Mouse (Mus musculus) stomach, embryonic 15.5 days (tissue): ENCODE results near the gene Il27. TPM values are rescaled to one million over a fixed set of nuclear protein-coding genes. Genes with fewer than 3 reads are reported as not detected.

Experiments
- ATAC-seq: fragments of 200-750 bp; cut with Nextera tagmentation; 2 replicates; pipeline ENCODE4 v1.8.0; 2017; ENCODE audit warnings: low read depth, moderate number of reproducible peaks, moderate TSS enrichment; ENCODE audit not compliant: insufficient read depth, low FRiP score
- H3K27ac ChIP-seq: fragments of 300-500 bp; sonication (generic); 2 replicates; pipeline ENCODE4 v1.5.1; 2015; ENCODE audit warnings: mild to moderate bottlenecking, inconsistent platforms
- H3K27me3 ChIP-seq: fragments of 300-500 bp; sonication (generic); replicated peaks from 2 replicates; pipeline ENCODE4 v1.6.1; 2015; ENCODE audit warnings: inconsistent platforms
- H3K36me3 ChIP-seq: fragments of 300-500 bp; sonication (generic); 2 replicates; pipeline ENCODE4 v1.6.1; 2015; ENCODE audit warnings: inconsistent platforms
- H3K4me1 ChIP-seq: fragments of 300-500 bp; sonication (generic); 2 replicates; pipeline ENCODE4 v1.6.1; 2015; ENCODE audit warnings: inconsistent platforms
- H3K4me2 ChIP-seq: fragments of 300-500 bp; sonication (generic); 2 replicates; pipeline ENCODE4 v1.6.1; 2015; ENCODE audit warnings: mild to moderate bottlenecking, inconsistent platforms
- H3K4me3 ChIP-seq: fragments of 300-500 bp; sonication (generic); replicated peaks from 2 replicates; pipeline ENCODE4 v1.5.1; 2015; ENCODE audit warnings: inconsistent platforms
- H3K9ac ChIP-seq: fragments of 300-500 bp; sonication (generic); 2 replicates; pipeline ENCODE4 v1.6.1; 2015; ENCODE audit warnings: inconsistent platforms
- H3K9me3 ChIP-seq: fragments of 300-500 bp; sonication (generic); 2 replicates; pipeline ENCODE4 v1.6.1; 2016; ENCODE audit warnings: inconsistent platforms
- WGBS: fragments of 180-500 bp; shearing (Covaris S2); methylation state at CpG from one replicate; pipeline ENCODE4 v1.1.7; 2015; 5-methylcytosine and 5-hydroxymethylcytosine counted together
- polyA plus RNA-seq: library from polyadenylated mRNA; unstranded; fragments of >200 nt; fragmentation: Nextera tagmentation; extraction: Ambion mirVana; gene quantifications from 2 replicates; pipeline ENCODE4 v1.2.1, GENCODE M21; 2015

Gene Il27
- polyA plus RNA-seq, 1 experiment from 2014 or later: 0.13 TPM

- Histone ChIP-seq H3K36me3 (no peaks in the 10 kb centered on the region), H3K4me1 (no peaks in the 10 kb centered on the region), H3K4me2 (no peak overlapping the region), H3K9ac (no peak overlapping the region), H3K9me3 (no peaks in the 10 kb centered on the region), H3K27me3 (no peaks in the 10 kb centered on the region), H3K27ac (no peak overlapping the region), H3K4me3 (no peak overlapping the region)
- 67% methylated on average over 3 of the region's 3 CpGs for WGBS
- no peak for ATAC-seq
Observed at GRCm38 (mm10) chr7:126602650-126603049, 7.9 kb upstream of the Il27 start.

DNA sequence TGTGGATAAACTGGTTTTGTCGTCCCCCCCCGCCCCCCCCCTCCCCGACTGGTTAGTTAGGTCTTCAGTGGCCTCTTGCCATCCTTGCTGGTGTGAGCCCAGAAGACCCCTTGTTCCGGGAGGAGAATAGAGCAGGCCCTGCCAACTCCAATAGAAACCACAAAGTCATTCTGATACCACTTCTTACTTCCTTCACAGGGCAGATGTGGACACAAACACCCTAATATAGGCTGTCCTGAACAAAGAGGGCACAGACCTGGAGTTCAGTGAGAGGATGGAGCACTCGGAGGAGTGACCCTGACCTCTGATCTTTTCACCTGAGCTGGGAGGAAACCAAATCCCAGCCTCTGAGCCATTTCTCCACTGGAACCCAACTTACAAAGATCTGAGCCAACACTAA is 7.2 kb upstream of the Il27 start:
- no peaks in the 10 kb centered on the region for H3K9me3 ChIP-seq
- no peak overlapping the region for H3K4me3 ChIP-seq
- no peak overlapping the region for H3K9ac ChIP-seq
- H3K4me2 ChIP-seq: no peak overlapping the region
- H3K27me3 ChIP-seq: no peaks in the 10 kb centered on the region
- H3K27ac ChIP-seq: no peak overlapping the region
- no peak for ATAC-seq
- WGBS: 30% methylated on average over 5 of the region's 5 CpGs
- no peaks in the 10 kb centered on the region for H3K36me3 ChIP-seq
- H3K4me1 ChIP-seq: no peaks in the 10 kb centered on the region

- Histone ChIP-seq H3K27ac (no peak overlapping the region), H3K9me3 (no peaks in the 10 kb centered on the region), H3K4me1 (no peaks in the 10 kb centered on the region), H3K36me3 (no peaks in the 10 kb centered on the region), H3K4me2 (no peak overlapping the region), H3K9ac (no peak overlapping the region), H3K4me3 (no peak overlapping the region), H3K27me3 (no peaks in the 10 kb centered on the region)
- 73% methylated on average over 6 of the region's 6 CpGs for WGBS
- no peak for ATAC-seq
Observed at GRCm38 (mm10) chr7:126598919-126599318, 4.2 kb upstream of the Il27 start.

DNA sequence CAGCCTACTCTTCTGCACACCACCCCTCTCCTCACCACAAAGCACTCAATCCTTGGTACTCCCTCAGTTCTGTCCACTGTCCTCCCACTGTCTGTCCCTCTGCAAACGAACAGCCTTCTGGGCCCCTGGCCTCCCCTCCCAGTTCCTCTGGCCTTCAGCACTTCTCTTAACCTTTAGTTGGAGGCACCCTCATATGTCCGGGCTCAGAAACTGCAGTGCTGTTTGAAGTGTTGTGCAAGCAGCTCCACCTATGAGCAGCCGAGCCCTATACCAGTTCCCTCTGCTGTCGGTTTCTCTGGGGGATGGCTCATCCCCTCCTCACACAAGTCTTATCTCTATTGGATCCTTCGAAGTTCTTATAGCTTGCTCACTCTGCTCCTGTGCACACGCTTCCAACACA is 1.7 kb upstream of the Il27 start:
- no peak overlapping the region for H3K4me3 ChIP-seq
- 48% methylated on average over 6 of the region's 6 CpGs for WGBS
- ATAC-seq: no peak
- no peak overlapping the region for H3K4me2 ChIP-seq
- no peaks in the 10 kb centered on the region for H3K9me3 ChIP-seq
- no peak overlapping the region for H3K9ac ChIP-seq
- no peak overlapping the region for H3K27ac ChIP-seq
- H3K4me1 ChIP-seq: no peaks in the 10 kb centered on the region
- no peaks in the 10 kb centered on the region for H3K36me3 ChIP-seq
- no peaks in the 10 kb centered on the region for H3K27me3 ChIP-seq

DNA sequence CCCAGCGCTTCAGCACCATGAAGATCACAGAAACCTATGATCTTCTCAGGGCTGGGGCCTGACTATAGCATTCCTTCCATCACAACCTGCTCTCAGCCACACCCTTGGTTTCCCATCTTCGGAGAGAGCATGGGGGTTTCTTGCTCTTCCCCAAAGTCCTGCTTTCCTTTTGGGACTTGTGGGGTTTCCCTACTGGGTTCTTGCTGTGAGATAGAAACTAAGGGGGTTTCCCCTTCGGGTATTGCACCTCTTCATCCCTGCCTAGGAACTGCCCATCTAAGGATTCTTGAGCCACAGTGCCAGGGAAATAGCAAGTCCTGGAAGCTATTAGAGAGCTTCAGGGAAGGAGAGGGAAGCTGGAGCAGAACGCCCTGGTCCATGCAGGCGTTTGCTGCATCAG is 1.1 kb upstream of the Il27 start:
- no peak overlapping the region for H3K27ac ChIP-seq
- no peaks in the 10 kb centered on the region for H3K4me1 ChIP-seq
- no peaks in the 10 kb centered on the region for H3K9me3 ChIP-seq
- no peaks in the 10 kb centered on the region for H3K36me3 ChIP-seq
- H3K9ac ChIP-seq: no peak overlapping the region
- ATAC-seq: no peak
- no peak overlapping the region for H3K4me3 ChIP-seq
- WGBS: 82% methylated on average over 5 of the region's 5 CpGs
- H3K4me2 ChIP-seq: no peak overlapping the region
- H3K27me3 ChIP-seq: no peaks in the 10 kb centered on the region

DNA sequence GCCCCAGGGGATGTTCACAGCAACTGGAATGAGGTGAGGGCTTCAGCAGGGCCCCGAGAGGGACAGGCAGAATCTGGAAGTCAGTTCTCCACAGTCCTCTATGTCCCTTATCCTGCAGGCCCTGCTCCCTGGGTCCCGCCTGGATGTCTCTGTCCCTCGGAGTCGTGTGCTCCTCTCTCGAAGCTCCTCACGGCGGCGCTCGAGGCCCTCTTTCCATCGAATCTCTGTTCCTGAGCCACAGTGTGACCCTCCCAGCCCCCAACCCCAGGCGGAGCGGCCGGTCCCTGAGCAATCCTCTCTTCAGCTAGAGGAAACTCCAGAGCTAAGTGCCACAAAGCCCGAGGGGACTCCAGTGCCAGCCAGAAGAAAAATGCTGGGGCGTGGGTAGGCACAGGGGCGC is 7.0 kb downstream of the Il27 start:
- Histone ChIP-seq H3K27me3 (no peaks in the 10 kb centered on the region), H3K4me2 (peak overlapping the region; percentile 35), H3K9ac (no peak overlapping the region), H3K9me3 (no peaks in the 10 kb centered on the region), H3K4me1 (peaks cover 4% of the 10 kb centered on the region; the same call in 1 of the 2 replicates), H3K36me3 (no peaks in the 10 kb centered on the region), H3K27ac (no peak overlapping the region), H3K4me3 (no peak overlapping the region)
- ATAC-seq: no peak
- WGBS: 5% methylated on average over 16 of the region's 16 CpGs

- Histone ChIP-seq H3K27ac (no peak overlapping the region), H3K4me1 (peaks cover 7% of the 10 kb centered on the region; the same call in 1 of the 2 replicates), H3K27me3 (no peaks in the 10 kb centered on the region), H3K36me3 (no peaks in the 10 kb centered on the region), H3K9me3 (no peaks in the 10 kb centered on the region), H3K4me2 (no peak overlapping the region), H3K9ac (no peak overlapping the region), H3K4me3 (no peak overlapping the region)
- 39% methylated on average over 8 of the region's 8 CpGs for WGBS
- no peak for ATAC-seq
Observed at GRCm38 (mm10) chr7:126586839-126587238, 7.9 kb downstream of the Il27 start.

GRCm38 (mm10) chr7:126585717-126586116 is 9.0 kb downstream of the Il27 start, which contains the start of gene Cln3:
Cln3 (minus strand) TSS chr7:126585817.
- H3K4me1 ChIP-seq: peaks cover 7% of the 10 kb centered on the region; the same call in 1 of the 2 replicates
- H3K27ac ChIP-seq: 0 out of 2 replicates have a peak within 1 kb of the TSS, but pooled peaks have one; percentile 5
- H3K9ac ChIP-seq: no peak within 1 kb of the TSS
- WGBS: 64% methylated on average over 6 of the region's 6 CpGs
- ATAC-seq: no peak
- H3K4me3 ChIP-seq: no peak within 1 kb of the TSS
- no peaks in the 10 kb centered on the region for H3K9me3 ChIP-seq
- H3K36me3 ChIP-seq: no peaks in the 10 kb centered on the region
- H3K4me2 ChIP-seq: no peak within 1 kb of the TSS
- no peaks in the 10 kb centered on the region for H3K27me3 ChIP-seq

- H3K9ac ChIP-seq: no peak within 1 kb of the TSS
- H3K27ac ChIP-seq: peak within 1 kb of the TSS; percentile 80; the same call in 1 of the 2 replicates
- WGBS: 70% methylated on average over 8 of the region's 8 CpGs
Observed at GRCm38 (mm10) chr7:126584506-126584977, 10.2 kb downstream of the Il27 start, which contains the start of gene Apobr. Apobr (plus strand) TSS chr7:126584942.

GRCm38 (mm10) chr7:126583761-126584160 is 11.0 kb downstream of the Il27 start:
- peak overlapping the region; percentile 57 for H3K4me3 ChIP-seq
- peak overlapping the region; percentile 80 for H3K4me2 ChIP-seq
- peaks cover 7% of the 10 kb centered on the region; the same call in 1 of the 2 replicates for H3K4me1 ChIP-seq
- ATAC-seq: no peak
- H3K27ac ChIP-seq: peak overlapping the region; percentile 80
- no peak overlapping the region for H3K9ac ChIP-seq
- 46% methylated on average over 6 of the region's 6 CpGs for WGBS
- no peaks in the 10 kb centered on the region for H3K27me3 ChIP-seq
- no peaks in the 10 kb centered on the region for H3K9me3 ChIP-seq
- H3K36me3 ChIP-seq: no peaks in the 10 kb centered on the region

More at GRCm38 (mm10) chr7:126584506-126584977, 10.2 kb downstream of the Il27 start, which contains the start of gene Apobr:
- Histone ChIP-seq H3K4me1 (peaks cover 7% of the 10 kb centered on the region; the same call in 1 of the 2 replicates), H3K36me3 (no peaks in the 10 kb centered on the region), H3K4me3 (peak within 1 kb of the TSS; percentile 57), H3K27me3 (no peaks in the 10 kb centered on the region), H3K9me3 (no peaks in the 10 kb centered on the region), H3K4me2 (peak within 1 kb of the TSS; percentile 80)
- ATAC-seq: no peak

- Histone ChIP-seq H3K4me3 (peak overlapping the region; percentile 57), H3K4me1 (peaks cover 7% of the 10 kb centered on the region; the same call in 1 of the 2 replicates), H3K36me3 (no peaks in the 10 kb centered on the region), H3K9me3 (no peaks in the 10 kb centered on the region), H3K4me2 (peak overlapping the region; percentile 80), H3K27me3 (no peaks in the 10 kb centered on the region), H3K27ac (peak overlapping the region; percentile 80), H3K9ac (peak overlapping the region; percentile 20; the same call in 1 of the 2 replicates)
- under 1% methylated on average over 22 of the region's 22 CpGs for whole genome bisulfite sequencing
- ATAC-seq: peak; percentile 79
Observed at GRCm38 (mm10) chr7:126583251-126583709, 11.5 kb downstream of the Il27 start.

DNA sequence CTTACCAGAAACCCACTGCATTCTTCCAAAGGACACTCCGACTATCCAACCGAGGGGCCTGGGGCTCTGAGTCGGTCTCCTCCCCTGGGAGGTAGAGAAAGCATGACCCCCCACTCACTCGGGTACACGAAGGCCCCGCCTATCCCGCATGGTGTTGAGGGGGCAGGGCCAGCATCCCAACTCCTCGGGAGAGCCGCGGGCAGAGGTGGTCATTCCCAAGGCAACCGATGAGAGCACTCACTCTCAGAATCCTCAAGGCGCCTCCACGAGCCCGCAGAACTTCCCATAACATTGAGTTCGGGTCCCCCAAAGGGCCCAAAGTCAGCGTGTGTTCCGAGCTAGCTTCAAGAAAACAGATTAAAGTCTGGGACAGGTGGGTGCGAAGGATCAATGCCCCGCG is 12.0 kb downstream of the Il27 start:
- Histone ChIP-seq H3K36me3 (no peaks in the 10 kb centered on the region), H3K27ac (peak overlapping the region; percentile 80), H3K9me3 (no peaks in the 10 kb centered on the region), H3K4me1 (peaks cover 7% of the 10 kb centered on the region; the same call in 1 of the 2 replicates), H3K4me3 (peak overlapping the region; percentile 57), H3K27me3 (no peaks in the 10 kb centered on the region), H3K9ac (0 out of 2 replicates have a peak overlapping the region, but pooled peaks have one; percentile 37), H3K4me2 (peak overlapping the region; percentile 80)
- 1% methylated on average over 20 of the region's 20 CpGs for WGBS
- peak; percentile 59; the same call in 1 of the 2 replicates for ATAC-seq
